Mouse (Mus musculus) lung, adult 2 months (tissue): ENCODE measurements around the gene Acsl4.

Experiments used
- CTCF ChIP-seq: fragments of 200-500 bp; IDR thresholded peaks from 2 replicates; pipeline ENCODE4 v1.5.1; 2011; ENCODE audit warnings: mild to moderate bottlenecking, low read length, control low read depth; ENCODE audit not compliant: insufficient read depth
- POLR2A ChIP-seq: fragments of 200-500 bp; IDR thresholded peaks from 2 replicates; pipeline ENCODE4 v1.6.1; 2011; ENCODE audit warnings: low read depth, mild to moderate bottlenecking, control low read depth, low read length, borderline replicate concordance; ENCODE audit errors: extremely low read depth

GRCm38 (mm10) chrX:142304592-142304991 is 85.7 kb downstream of the Acsl4 start:
- TF ChIP-seq CTCF: no peak
- no peak for TF ChIP-seq POLR2A
